Comparison of ENCODE assay signal across 7 mouse cellular contexts in genomic region chr5:140568321-140568970, GRCm38 (mm10). TPM values are rescaled to one million over a fixed set of nuclear protein-coding genes. Genes with fewer than 3 reads are reported as not detected.
DNase-seq lines count a peak whose midpoint lies in the region; ATAC-seq lines count a peak whose summit lies in the region.

No protein-coding gene starts in this region.

- intact Hi-C loops in heart, postnatal 36 days (cut with DNase I), result loop anchor here (1.0 to 5.0 kb wide), 3 partner anchors 40 to 94 kb away; no protein-coding TSS in a partner anchor

- WGBS in forebrain, embryonic 15.5 days, result 54% methylated on average over 10 of the region's 10 CpGs

- 0 out of 2 replicates have a peak, but pooled peaks have one; percentile 15 for ATAC-seq in forebrain, embryonic 15.5 days (replicated peaks)

- H3K36me3 ChIP-seq in forebrain, embryonic 15.5 days, result no peaks in the 10 kb centered on the region

- DNase-seq in R1 (ENCODE audit: low read depth, low spot score), result peak; percentile 88
- peak; percentile 18 for DNase-seq in cerebellum, adult 11-12 months
- peak; percentile 80 for DNase-seq in heart, postnatal 36 days
- DNase-seq in layer of hippocampus, adult 9-10 months (ENCODE audit: low spot score), result peak; percentile 31
- DNase-seq in lung, postnatal 14 days, result peak; percentile 79
- peak; percentile 48 for DNase-seq in right cerebral cortex, adult 18-20 months

- no peaks in the 10 kb centered on the region for H3K27me3 ChIP-seq in forebrain, embryonic 15.5 days

- H3K27ac ChIP-seq in forebrain, embryonic 15.5 days (replicated peaks), result 0 out of 2 replicates have a peak overlapping the region, but pooled peaks have one; percentile 1

- peaks cover 6% of the 10 kb centered on the region; the same call in 1 of the 2 replicates for H3K4me1 ChIP-seq in forebrain, embryonic 15.5 days

- no peaks in the 10 kb centered on the region for H3K9me3 ChIP-seq in forebrain, embryonic 15.5 days

- no peak overlapping the region for H3K4me3 ChIP-seq in forebrain, embryonic 15.5 days

- H3K4me2 ChIP-seq in forebrain, embryonic 15.5 days (replicated peaks), result no peak overlapping the region

- no peak overlapping the region for H3K9ac ChIP-seq in forebrain, embryonic 15.5 days (replicated peaks)

RNA-seq across cellular contexts. Expression of gene Grifin, which starts 3.6 kb away (rescaled TPM):
- 0.33 TPM in 1 of 2 replicates, not detected in the other for polyA plus RNA-seq in forebrain, embryonic 15.5 days (2015; fragmentation: Nextera tagmentation; extraction: Ambion mirVana)
- not detected for total RNA-seq in heart, postnatal 36 days (2021)

RNA-seq across cellular contexts. Expression of gene Lfng, which starts 38.7 kb away (rescaled TPM):
- 25.7 and 28.8 TPM in 2 replicates for polyA plus RNA-seq in forebrain, embryonic 15.5 days (2015; fragmentation: Nextera tagmentation; extraction: Ambion mirVana)
- total RNA-seq in heart, postnatal 36 days (2021), result 1 to 10 TPM; 7.2 to 9.1 TPM

Comparison
In these comparisons a context has a peak if more than half of its experiments do, and no peak if none do; other contexts are left out.
1. DNase-seq: peak in every context shown above with its lines; median percentile 88 in R1; 80 in heart, postnatal 36 days; 79 in lung, postnatal 14 days; 48 in right cerebral cortex, adult 18-20 months; 31 in layer of hippocampus, adult 9-10 months; 18 in cerebellum, adult 11-12 months.